Mouse (Mus musculus): ENCODE data around the gene Tmprss11d.
"Not testable (repeated sequence)": the region's sequence is repeated elsewhere in the genome, so short reads cannot be mapped to it uniquely, and the experiment has no call there.

The Tmprss11d gene

DNA sequence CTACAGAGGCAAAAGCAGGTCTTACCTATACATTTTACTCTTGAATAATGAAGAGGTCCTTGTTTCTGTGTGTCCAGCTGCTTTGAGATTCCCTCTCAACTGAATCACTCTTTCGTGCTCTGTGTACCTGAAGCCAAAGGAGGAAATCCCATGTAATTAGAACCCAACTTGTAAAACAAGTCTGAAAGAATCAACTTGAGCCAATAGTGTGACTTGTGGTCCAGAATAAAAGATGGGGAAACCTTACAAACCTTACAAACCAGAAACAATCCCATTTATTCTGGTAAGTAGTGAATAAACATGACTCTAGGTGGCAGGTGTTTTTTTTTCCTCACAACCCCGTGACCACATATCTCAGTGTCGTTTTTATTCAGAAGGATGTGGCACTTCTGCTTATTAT lies at the start of gene Tmprss11d:
Tmprss11d (minus strand) TSS at position 101 of the 400 bp plus-strand sequence.
- no peak for DNase-seq

- DNase-seq = no peak
Observed at GRCm38 (mm10) chr5:86421323-86422028, 48.3 kb upstream of the Tmprss11d start.

DNA sequence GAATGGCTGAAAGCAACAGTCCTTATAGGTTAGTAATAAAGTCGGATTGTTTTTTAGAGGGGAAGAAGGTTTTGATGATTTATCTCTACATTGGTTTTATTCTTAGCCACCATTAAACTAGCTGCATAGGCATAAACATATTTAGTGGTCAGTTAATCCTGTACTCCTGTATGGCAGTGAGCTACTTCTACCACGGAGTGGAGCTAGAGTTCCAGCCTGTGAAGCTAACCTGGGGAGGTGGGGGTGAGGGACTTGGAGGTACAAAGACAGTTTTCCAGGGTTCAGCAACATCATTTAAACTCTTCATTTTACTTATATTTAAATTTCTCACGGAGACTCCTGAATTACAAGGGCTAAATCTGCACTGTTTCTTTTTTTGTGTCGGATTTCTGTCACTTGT lies 46.3 kb upstream of the Tmprss11d start:
- no peak for DNase-seq

DNA sequence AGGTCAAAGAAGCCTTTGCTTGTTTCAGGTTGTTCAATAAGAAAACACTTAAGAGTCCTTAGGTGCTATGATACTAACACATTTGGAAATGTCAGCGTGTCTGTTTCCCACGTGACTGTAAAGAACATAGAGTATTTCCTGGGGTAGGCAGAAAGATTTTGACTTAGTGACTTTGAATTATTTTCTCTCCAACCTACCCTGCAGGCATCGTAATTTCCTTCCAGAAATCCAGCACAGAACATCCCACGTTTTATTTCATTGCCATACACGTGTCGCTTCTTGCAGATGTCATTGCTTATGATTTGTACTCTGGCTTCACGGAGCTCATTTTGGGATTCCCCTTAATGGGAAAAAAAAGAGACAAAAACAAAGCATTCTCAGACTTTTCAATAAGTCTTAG lies 41.1 kb upstream of the Tmprss11d start:
- DNase-seq = no peak

DNA sequence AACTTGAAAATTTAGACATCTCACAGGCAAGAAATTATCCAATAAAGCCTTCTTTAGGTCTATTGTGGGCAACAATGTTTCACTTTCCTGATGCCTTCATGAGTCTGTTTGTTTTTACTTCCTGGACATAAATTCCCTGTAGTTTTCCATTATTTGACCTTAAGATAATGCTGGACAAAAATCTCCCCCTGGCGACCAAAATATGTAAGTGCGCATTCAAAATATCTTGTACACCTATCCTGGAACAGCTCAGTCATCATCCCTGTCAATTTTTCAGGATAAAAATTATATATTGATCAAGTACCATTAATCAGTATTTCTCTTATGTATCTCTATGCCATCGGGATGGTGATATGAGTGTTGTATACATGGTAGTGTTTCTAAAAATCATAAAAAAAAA lies 37.6 kb upstream of the Tmprss11d start:
- DNase-seq = no peak

- DNase-seq = no peak
Observed at GRCm38 (mm10) chr5:86407941-86408340, 34.7 kb upstream of the Tmprss11d start.

GRCm38 (mm10) chr5:86407191-86407590 lies 34.0 kb upstream of the Tmprss11d start:
- no peak for DNase-seq

- no peak for DNase-seq
Observed at GRCm38 (mm10) chr5:86359412-86359985, 13.7 kb downstream of the Tmprss11d start.

- DNase-seq = peak; percentile 15
Observed at GRCm38 (mm10) chr5:86352966-86353365, 20.3 kb downstream of the Tmprss11d start.

GRCm38 (mm10) chr5:86318018-86318956 lies 54.9 kb downstream of the Tmprss11d start:
- not testable (repeated sequence) for DNase-seq

GRCm38 (mm10) chr5:86306116-86306515 lies 67.1 kb downstream of the Tmprss11d start:
- no peak for DNase-seq

GRCm38 (mm10) chr5:86303877-86304276 lies 69.3 kb downstream of the Tmprss11d start:
- DNase-seq = no peak

DNA sequence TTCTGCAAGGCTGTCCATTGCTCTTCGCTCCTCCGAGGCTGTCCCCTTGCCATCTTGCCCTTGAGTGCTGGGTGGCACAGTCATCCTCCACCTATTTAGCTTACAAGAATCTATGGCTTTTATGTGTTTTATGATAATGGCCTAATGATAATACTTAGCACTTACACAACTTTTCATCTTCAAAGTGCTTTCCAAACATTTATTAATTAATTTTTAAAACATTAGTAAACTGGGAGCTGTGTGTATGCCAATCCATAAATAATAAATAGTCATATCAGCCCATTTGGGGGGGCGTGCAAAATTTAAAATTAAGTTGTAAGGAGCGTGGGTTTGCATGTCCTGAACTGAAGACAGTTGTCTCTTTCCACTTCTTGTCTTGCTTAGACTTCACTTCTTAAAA lies 84.0 kb downstream of the Tmprss11d start, which contains the start of gene Tmprss11c:
Tmprss11c (minus strand) TSS at position 101 of the 400 bp plus-strand sequence.
- no peak for DNase-seq

All from right cerebral cortex, postnatal 14 days (tissue).